Mouse (Mus musculus) limb, embryonic 11.5 days (tissue): ENCODE data around the gene Ralgapa1. TPM values are rescaled to one million over a fixed set of nuclear protein-coding genes. Genes with fewer than 3 reads are reported as not detected.

Experiments used
- ATAC-seq: fragments of 200-750 bp; cut with Nextera tagmentation; 2 replicates; pipeline ENCODE4 v1.8.0; 2017; ENCODE audit warnings: low read depth; ENCODE audit not compliant: insufficient number of reproducible peaks, low FRiP score, low TSS enrichment
- DNase-seq: peaks from one replicate; pipeline ENCODE4 v3.0.0-alpha.2; 2015; ENCODE audit warnings: low spot score
- H3K27ac ChIP-seq: fragments of 300-500 bp; sonication (generic); replicated peaks from 2 replicates; pipeline ENCODE4 v1.5.1; 2014; ENCODE audit warnings: low read depth, mild to moderate bottlenecking, low read length
- H3K27me3 ChIP-seq: fragments of 300-500 bp; sonication (generic); 2 replicates; pipeline ENCODE4 v1.6.1; 2014; ENCODE audit warnings: mild to moderate bottlenecking, low read length, mixed read lengths; ENCODE audit not compliant: control insufficient read depth, insufficient read depth
- H3K36me3 ChIP-seq: fragments of 300-500 bp; sonication (generic); 2 replicates; pipeline ENCODE4 v1.6.1; 2014; ENCODE audit warnings: mild to moderate bottlenecking, low read length, moderate library complexity, mixed read lengths; ENCODE audit not compliant: control insufficient read depth, insufficient read depth
- H3K4me1 ChIP-seq: fragments of 300-500 bp; sonication (generic); 2 replicates; pipeline ENCODE4 v1.6.1; 2014; ENCODE audit warnings: low read length, mixed read lengths; ENCODE audit not compliant: control insufficient read depth, insufficient read depth
- H3K4me2 ChIP-seq: fragments of 300-500 bp; sonication (generic); 2 replicates; pipeline ENCODE4 v1.6.1; 2014; ENCODE audit warnings: low read depth, mild to moderate bottlenecking, moderate library complexity; ENCODE audit not compliant: severe bottlenecking
- H3K4me3 ChIP-seq: fragments of 300-500 bp; sonication (generic); 2 replicates; pipeline ENCODE4 v1.5.1; 2014; ENCODE audit warnings: low read depth, low read length
- H3K9ac ChIP-seq: fragments of 300-500 bp; sonication (generic); 2 replicates; pipeline ENCODE4 v1.6.1; 2014; ENCODE audit warnings: mild to moderate bottlenecking, low read length
- H3K9me3 ChIP-seq: fragments of 300-500 bp; sonication (generic); 2 replicates; pipeline ENCODE4 v1.6.1; 2016; ENCODE audit warnings: low read length; ENCODE audit not compliant: control insufficient read depth
- WGBS: fragments of 180-500 bp; shearing (Covaris S2); extraction: QIAGEN DNeasy Blood & Tissue Kit; methylation state at CpG from one replicate; pipeline ENCODE4 v1.1.7; 2014; 5-methylcytosine and 5-hydroxymethylcytosine counted together
- polyA plus RNA-seq: library from polyadenylated mRNA; unstranded; fragments of >200 nt; fragmentation: Nextera tagmentation; extraction: Ambion mirVana; gene quantifications from 2 replicates; pipeline ENCODE4 v1.2.1, GENCODE M21; 2014

The Ralgapa1 gene
- polyA plus RNA-seq, 1 experiment from 2014 or later, result 15.5 TPM

GRCm38 (mm10) chr12:55571181-55571580 lies 249.8 kb downstream of the Ralgapa1 start:
- DNase-seq (no peak), ATAC-seq (no peak)
- no peak overlapping the region for H3K27ac ChIP-seq
- no peaks in the 10 kb centered on the region for H3K4me1 ChIP-seq
- no peaks in the 10 kb centered on the region for H3K36me3 ChIP-seq
- H3K27me3 ChIP-seq, result no peaks in the 10 kb centered on the region
- no peaks in the 10 kb centered on the region for H3K9me3 ChIP-seq
- no peak overlapping the region for H3K4me3 ChIP-seq
- no peak overlapping the region for H3K9ac ChIP-seq
- no peak overlapping the region for H3K4me2 ChIP-seq
- 86% methylated on average over 11 of the region's 11 CpGs for WGBS

GRCm38 (mm10) chr12:55570646-55571045 lies 250.3 kb downstream of the Ralgapa1 start:
- DNase-seq, result no peak
- Histone ChIP-seq H3K4me2 (no peak overlapping the region), H3K4me3 (no peak overlapping the region), H3K27me3 (no peaks in the 10 kb centered on the region), H3K4me1 (no peaks in the 10 kb centered on the region), H3K36me3 (no peaks in the 10 kb centered on the region), H3K9me3 (no peaks in the 10 kb centered on the region), H3K27ac (no peak overlapping the region), H3K9ac (no peak overlapping the region)
- WGBS, result 86% methylated on average over 9 of the region's 9 CpGs
- ATAC-seq, result no peak

- ATAC-seq, result no peak
- Histone ChIP-seq H3K9me3 (no peaks in the 10 kb centered on the region), H3K27me3 (no peaks in the 10 kb centered on the region), H3K4me3 (no peak overlapping the region), H3K4me1 (no peaks in the 10 kb centered on the region), H3K4me2 (no peak overlapping the region), H3K9ac (no peak overlapping the region), H3K27ac (no peak overlapping the region), H3K36me3 (no peaks in the 10 kb centered on the region)
- WGBS, result 84% methylated on average over 6 of the region's 6 CpGs
- no peak for DNase-seq
Measured at GRCm38 (mm10) chr12:55569676-55570075, 251.3 kb downstream of the Ralgapa1 start.

- WGBS, result 86% methylated on average over 3 of the region's 3 CpGs
- no peaks in the 10 kb centered on the region for H3K36me3 ChIP-seq
- H3K4me3 ChIP-seq, result no peak overlapping the region
- no peaks in the 10 kb centered on the region for H3K27me3 ChIP-seq
- no peak overlapping the region for H3K27ac ChIP-seq
- no peak overlapping the region for H3K9ac ChIP-seq
- H3K9me3 ChIP-seq, result no peaks in the 10 kb centered on the region
- H3K4me2 ChIP-seq, result no peak overlapping the region
- ATAC-seq (no peak), DNase-seq (no peak)
- H3K4me1 ChIP-seq, result no peaks in the 10 kb centered on the region
Measured at GRCm38 (mm10) chr12:55568466-55568865, 252.5 kb downstream of the Ralgapa1 start.

GRCm38 (mm10) chr12:55566837-55567236 lies 254.1 kb downstream of the Ralgapa1 start:
- Histone ChIP-seq H3K36me3 (no peaks in the 10 kb centered on the region), H3K4me2 (no peak overlapping the region), H3K27ac (no peak overlapping the region), H3K27me3 (no peaks in the 10 kb centered on the region), H3K9me3 (no peaks in the 10 kb centered on the region), H3K4me1 (no peaks in the 10 kb centered on the region), H3K9ac (no peak overlapping the region), H3K4me3 (no peak overlapping the region)
- no peak for ATAC-seq
- 66% methylated on average over 5 of the region's 5 CpGs for WGBS
- no peak for DNase-seq

GRCm38 (mm10) chr12:55565867-55566266 lies 255.1 kb downstream of the Ralgapa1 start:
- DNase-seq (no peak), ATAC-seq (no peak)
- 77% methylated on average over 9 of the region's 9 CpGs for WGBS
- Histone ChIP-seq H3K4me2 (no peak overlapping the region), H3K4me3 (no peak overlapping the region), H3K27ac (no peak overlapping the region), H3K9me3 (no peaks in the 10 kb centered on the region), H3K36me3 (no peaks in the 10 kb centered on the region), H3K27me3 (no peaks in the 10 kb centered on the region), H3K4me1 (no peaks in the 10 kb centered on the region), H3K9ac (no peak overlapping the region)

GRCm38 (mm10) chr12:55565206-55565605 lies 255.8 kb downstream of the Ralgapa1 start, which contains the start of gene Aldoart2:
Gene Aldoart2 (plus strand): TSS chr12:55565239.
- H3K27me3 ChIP-seq, result no peaks in the 10 kb centered on the region
- no peaks in the 10 kb centered on the region for H3K36me3 ChIP-seq
- H3K27ac ChIP-seq, result no peak within 1 kb of the TSS
- no peaks in the 10 kb centered on the region for H3K4me1 ChIP-seq
- H3K9ac ChIP-seq, result no peak within 1 kb of the TSS
- WGBS, result 95% methylated on average over 19 of the region's 19 CpGs
- ATAC-seq, result no peak
- no peaks in the 10 kb centered on the region for H3K9me3 ChIP-seq
- H3K4me3 ChIP-seq, result no peak within 1 kb of the TSS
- no peak for DNase-seq
- no peak within 1 kb of the TSS for H3K4me2 ChIP-seq

GRCm38 (mm10) chr12:55564187-55564963 lies 256.6 kb downstream of the Ralgapa1 start:
- 86% methylated on average over 9 of the region's 9 CpGs for WGBS
- no peaks in the 10 kb centered on the region for H3K9me3 ChIP-seq
- H3K4me1 ChIP-seq, result no peaks in the 10 kb centered on the region
- ATAC-seq (no peak), DNase-seq (no peak)
- no peak overlapping the region for H3K27ac ChIP-seq
- H3K9ac ChIP-seq, result no peak overlapping the region
- H3K4me2 ChIP-seq, result no peak overlapping the region
- H3K27me3 ChIP-seq, result no peaks in the 10 kb centered on the region
- H3K4me3 ChIP-seq, result no peak overlapping the region
- no peaks in the 10 kb centered on the region for H3K36me3 ChIP-seq

- no peaks in the 10 kb centered on the region for H3K9me3 ChIP-seq
- no peaks in the 10 kb centered on the region for H3K4me1 ChIP-seq
- ATAC-seq (no peak), DNase-seq (no peak)
- no peak overlapping the region for H3K9ac ChIP-seq
- WGBS, result 91% methylated on average over 3 of the region's 3 CpGs
- no peak overlapping the region for H3K4me2 ChIP-seq
- H3K27ac ChIP-seq, result no peak overlapping the region
- no peaks in the 10 kb centered on the region for H3K36me3 ChIP-seq
- H3K27me3 ChIP-seq, result no peaks in the 10 kb centered on the region
- no peak overlapping the region for H3K4me3 ChIP-seq
Measured at GRCm38 (mm10) chr12:55563742-55564141, 257.2 kb downstream of the Ralgapa1 start.
